ENCODE assay signal across 10 mouse cellular contexts in the genomic region with DNA sequence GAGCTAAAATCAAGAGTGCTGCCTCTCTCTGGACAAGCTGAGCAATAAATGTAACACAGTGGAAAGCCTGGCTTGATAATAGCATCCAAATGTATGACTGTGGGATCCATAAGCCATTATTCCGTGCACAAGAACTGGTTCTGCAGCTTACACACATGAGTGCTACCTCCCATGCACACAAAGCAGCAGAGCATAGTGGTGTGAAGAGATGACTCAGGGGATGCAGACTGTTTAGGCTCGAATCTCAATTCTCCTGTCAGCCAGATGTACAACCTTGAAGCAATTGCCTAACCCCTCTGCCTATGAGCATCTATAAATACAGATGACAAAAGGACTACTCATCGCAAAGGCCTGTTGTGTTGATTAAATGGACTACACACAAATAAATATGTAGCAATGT.
"Had no signal": no experiment of that assay in that cellular context is flagged by ENCODE, and none has a peak within 500 bp of the region (broad histone marks: within the 10 kb centered on the region; RNA-seq: fewer than 3 reads in every experiment).

No protein-coding gene starts in this region.

- H3K27ac ChIP-seq: left cerebral cortex, adult 2 months; limb, embryonic 10.5 days; liver, embryonic 15.5 days; neural tube, embryonic 12.5 days; stomach, postnatal 0 days had no signal

- H3K27me3 ChIP-seq: liver, embryonic 15.5 days; neural tube, embryonic 12.5 days had no signal

- H3K9me3 ChIP-seq: limb, embryonic 10.5 days; liver, embryonic 15.5 days; neural tube, embryonic 12.5 days had no signal

- H3K4me2 ChIP-seq: liver, embryonic 11.5 days; liver, embryonic 15.5 days; neural tube, embryonic 12.5 days had no signal

- H3K9ac ChIP-seq: liver, embryonic 15.5 days; neural tube, embryonic 12.5 days had no signal

- H3K36me3 ChIP-seq: limb, embryonic 10.5 days; liver, embryonic 15.5 days; neural tube, embryonic 12.5 days had no signal

- H3K4me3 ChIP-seq: left cerebral cortex, adult 2 months; limb, embryonic 10.5 days; liver, embryonic 15.5 days; neural tube, embryonic 12.5 days had no signal

- ATAC-seq: lung, postnatal 0 days had no signal

- H3K4me1 ChIP-seq: limb, embryonic 10.5 days; liver, embryonic 15.5 days; neural tube, embryonic 12.5 days had no signal

- DNase-seq: kidney, postnatal 25 days; lung, adult 2 months; lung, postnatal 36 days had no signal
